Mouse (Mus musculus) limb, embryonic 12.5 days (tissue): ENCODE data around the gene Agbl5. TPM values are rescaled to one million over a fixed set of nuclear protein-coding genes. Genes with fewer than 3 reads are reported as not detected.

ENCODE experiments used
- ATAC-seq: fragments of 200-750 bp; cut with Nextera tagmentation; 2 replicates; pipeline ENCODE4 v1.8.0; 2017; ENCODE audit warnings: low read depth, moderate TSS enrichment; ENCODE audit not compliant: insufficient number of reproducible peaks, insufficient read depth, low FRiP score, low TSS enrichment
- H3K27ac ChIP-seq: fragments of 300-500 bp; sonication (generic); 2 replicates; pipeline ENCODE4 v1.5.1; 2016; ENCODE audit warnings: mild to moderate bottlenecking, moderate library complexity
- H3K27me3 ChIP-seq: fragments of 300-500 bp; sonication (generic); 2 replicates; pipeline ENCODE4 v1.6.1; 2016; ENCODE audit warnings: mild to moderate bottlenecking, moderate library complexity
- H3K36me3 ChIP-seq: fragments of 300-500 bp; sonication (generic); 2 replicates; pipeline ENCODE4 v1.6.1; 2016; ENCODE audit warnings: mild to moderate bottlenecking, moderate library complexity
- H3K4me1 ChIP-seq: fragments of 300-500 bp; sonication (generic); replicated peaks from 2 replicates; pipeline ENCODE4 v1.6.1; 2016
- H3K4me2 ChIP-seq: fragments of 300-500 bp; sonication (generic); 2 replicates; pipeline ENCODE4 v1.6.1; 2016; ENCODE audit warnings: mild to moderate bottlenecking, moderate library complexity
- H3K4me3 ChIP-seq: fragments of 300-500 bp; sonication (generic); replicated peaks from 2 replicates; pipeline ENCODE4 v1.5.1; 2016; ENCODE audit warnings: mild to moderate bottlenecking
- H3K9ac ChIP-seq: fragments of 300-500 bp; sonication (generic); replicated peaks from 2 replicates; pipeline ENCODE4 v1.6.1; 2016; ENCODE audit warnings: mild to moderate bottlenecking, moderate library complexity
- H3K9me3 ChIP-seq: fragments of 300-500 bp; sonication (generic); 2 replicates; pipeline ENCODE4 v1.6.1; 2016; ENCODE audit warnings: mild to moderate bottlenecking, moderate library complexity
- WGBS: fragments of 180-500 bp; shearing (Covaris S2); methylation state at CpG from one replicate; pipeline ENCODE4 v1.1.7; 2016; 5-methylcytosine and 5-hydroxymethylcytosine counted together
- polyA plus RNA-seq: library from polyadenylated mRNA; unstranded; fragments of >200 nt; fragmentation: Nextera tagmentation; extraction: Ambion mirVana; gene quantifications from 2 replicates; pipeline ENCODE4 v1.2.1, GENCODE M21; 2016

Gene Agbl5
- polyA plus RNA-seq, 1 experiment from 2014 or later = 35.8 TPM

DNA sequence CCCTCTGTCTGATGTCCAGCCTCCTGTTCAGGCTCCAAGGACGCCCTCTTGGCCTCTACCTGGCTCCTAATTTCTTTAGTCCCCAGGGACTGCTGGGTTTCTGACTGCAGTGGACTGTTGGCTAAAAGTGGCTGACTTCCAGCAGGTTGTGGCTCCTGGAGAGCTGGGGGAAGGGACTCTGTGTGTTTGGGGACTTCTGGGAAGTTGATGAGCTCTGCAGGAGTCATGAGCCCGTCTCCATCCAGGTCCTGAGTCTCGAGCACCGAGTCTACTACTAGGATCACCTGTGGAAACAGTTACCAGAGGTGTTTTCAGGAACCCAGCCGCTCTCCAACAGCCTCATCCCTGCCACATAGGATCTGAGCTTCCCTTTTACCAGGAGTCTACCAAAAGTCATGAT is 45.2 kb downstream of the Agbl5 start:
- peaks cover 3% of the 10 kb centered on the region; the same call in 1 of the 2 replicates for H3K4me1 ChIP-seq
- H3K27ac ChIP-seq = no peak overlapping the region
- H3K27me3 ChIP-seq = no peaks in the 10 kb centered on the region
- no peak overlapping the region for H3K4me2 ChIP-seq
- H3K9me3 ChIP-seq = no peaks in the 10 kb centered on the region
- no peak overlapping the region for H3K4me3 ChIP-seq
- no peak for ATAC-seq
- no peaks in the 10 kb centered on the region for H3K36me3 ChIP-seq
- WGBS = 68% methylated on average over 5 of the region's 5 CpGs
- H3K9ac ChIP-seq = no peak overlapping the region

DNA sequence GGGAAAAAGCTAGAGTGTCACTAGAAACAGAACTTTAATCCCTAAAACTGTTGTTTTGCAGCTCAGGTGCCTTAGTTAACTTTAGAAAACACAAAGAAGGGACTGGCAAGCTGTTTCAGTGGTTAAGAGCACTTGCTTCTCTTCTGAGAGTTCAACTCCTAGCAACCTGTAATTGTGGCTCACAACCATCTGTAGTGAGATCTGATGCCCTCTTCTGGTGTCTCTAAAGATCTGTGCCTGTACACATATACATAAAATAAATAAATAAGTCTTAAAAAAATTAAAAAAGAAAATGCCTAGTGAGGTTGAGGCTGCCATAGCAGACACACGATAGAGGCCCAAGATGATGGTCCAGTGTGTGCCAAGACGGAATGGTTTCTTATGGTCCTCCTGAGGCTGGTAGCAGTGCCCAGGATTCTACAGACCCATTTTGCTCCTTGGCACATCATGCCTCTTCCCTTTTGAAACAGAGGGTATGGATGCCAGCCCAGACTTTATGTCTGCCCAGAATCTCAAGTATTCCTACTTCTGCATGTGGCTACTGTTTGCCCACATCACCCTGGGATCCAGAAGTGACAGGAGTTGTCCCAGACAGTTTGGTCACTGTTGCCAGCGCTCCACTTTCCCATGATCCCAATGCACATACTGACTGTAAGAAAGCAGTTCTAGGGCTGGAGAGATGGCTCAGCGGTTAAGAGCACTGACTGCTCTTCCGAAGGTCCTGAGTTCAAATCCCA is 46.4 kb downstream of the Agbl5 start:
- no peak overlapping the region for H3K27ac ChIP-seq
- H3K36me3 ChIP-seq = no peaks in the 10 kb centered on the region
- peaks cover 3% of the 10 kb centered on the region; the same call in 1 of the 2 replicates for H3K4me1 ChIP-seq
- no peak for ATAC-seq
- no peak overlapping the region for H3K4me3 ChIP-seq
- no peak overlapping the region for H3K4me2 ChIP-seq
- 88% methylated on average over 5 of the region's 5 CpGs for WGBS
- no peak overlapping the region for H3K9ac ChIP-seq
- no peaks in the 10 kb centered on the region for H3K9me3 ChIP-seq
- no peaks in the 10 kb centered on the region for H3K27me3 ChIP-seq

DNA sequence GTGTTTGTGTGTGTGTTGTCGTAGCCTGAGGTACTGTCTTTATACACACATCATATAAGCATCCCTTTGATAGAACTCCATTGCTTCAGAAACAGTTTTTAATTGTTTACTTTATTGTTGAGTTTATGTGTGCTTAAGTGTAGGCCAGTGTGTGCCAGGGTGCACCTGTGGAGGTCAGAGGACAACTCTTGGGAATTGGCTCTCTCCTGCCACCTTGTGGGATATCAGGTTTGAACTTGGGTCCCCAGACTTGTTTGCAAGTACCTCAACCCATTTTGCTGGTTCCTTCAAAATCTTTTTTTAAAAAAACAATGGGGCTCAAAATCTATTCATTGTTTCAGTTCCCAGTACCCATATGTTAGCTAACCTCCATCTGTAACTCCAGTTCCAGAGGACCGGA is 54.5 kb downstream of the Agbl5 start:
- Histone ChIP-seq H3K36me3 (no peaks in the 10 kb centered on the region), H3K9me3 (no peaks in the 10 kb centered on the region), H3K27me3 (peaks cover 19% of the 10 kb centered on the region), H3K4me1 (0 out of 2 replicates have a peak, but pooled peaks cover 8% of the 10 kb centered on the region), H3K9ac (no peak overlapping the region), H3K4me3 (no peak overlapping the region), H3K4me2 (no peak overlapping the region), H3K27ac (no peak overlapping the region)
- no peak for ATAC-seq
- WGBS = 94% methylated on average over 2 of the region's 2 CpGs

DNA sequence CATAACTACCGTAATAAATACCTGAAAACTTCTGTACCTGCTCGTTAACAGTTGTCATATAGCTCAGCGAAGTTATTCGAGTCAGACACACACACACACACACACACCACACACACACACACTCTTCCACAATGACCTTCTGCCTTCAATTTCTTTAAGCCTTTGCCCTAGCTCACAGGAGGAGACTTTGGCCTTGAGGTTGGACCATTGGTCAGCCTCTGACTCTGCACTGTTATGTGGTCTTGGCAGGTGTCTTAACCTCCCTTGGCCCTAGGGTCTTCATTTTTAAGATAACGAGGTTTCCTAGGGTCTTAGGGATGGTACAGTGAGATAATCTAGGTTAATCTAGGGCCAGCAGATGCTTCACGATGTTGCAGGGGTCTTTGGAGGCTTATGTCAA is 55.9 kb downstream of the Agbl5 start:
- Histone ChIP-seq H3K9ac (no peak overlapping the region), H3K4me3 (no peak overlapping the region), H3K4me2 (no peak overlapping the region), H3K27ac (no peak overlapping the region), H3K4me1 (peaks cover 16% of the 10 kb centered on the region; the same call in 1 of the 2 replicates), H3K36me3 (no peaks in the 10 kb centered on the region), H3K27me3 (peaks cover 19% of the 10 kb centered on the region), H3K9me3 (no peaks in the 10 kb centered on the region)
- 81% methylated on average over 6 of the region's 6 CpGs for WGBS
- ATAC-seq = no peak

DNA sequence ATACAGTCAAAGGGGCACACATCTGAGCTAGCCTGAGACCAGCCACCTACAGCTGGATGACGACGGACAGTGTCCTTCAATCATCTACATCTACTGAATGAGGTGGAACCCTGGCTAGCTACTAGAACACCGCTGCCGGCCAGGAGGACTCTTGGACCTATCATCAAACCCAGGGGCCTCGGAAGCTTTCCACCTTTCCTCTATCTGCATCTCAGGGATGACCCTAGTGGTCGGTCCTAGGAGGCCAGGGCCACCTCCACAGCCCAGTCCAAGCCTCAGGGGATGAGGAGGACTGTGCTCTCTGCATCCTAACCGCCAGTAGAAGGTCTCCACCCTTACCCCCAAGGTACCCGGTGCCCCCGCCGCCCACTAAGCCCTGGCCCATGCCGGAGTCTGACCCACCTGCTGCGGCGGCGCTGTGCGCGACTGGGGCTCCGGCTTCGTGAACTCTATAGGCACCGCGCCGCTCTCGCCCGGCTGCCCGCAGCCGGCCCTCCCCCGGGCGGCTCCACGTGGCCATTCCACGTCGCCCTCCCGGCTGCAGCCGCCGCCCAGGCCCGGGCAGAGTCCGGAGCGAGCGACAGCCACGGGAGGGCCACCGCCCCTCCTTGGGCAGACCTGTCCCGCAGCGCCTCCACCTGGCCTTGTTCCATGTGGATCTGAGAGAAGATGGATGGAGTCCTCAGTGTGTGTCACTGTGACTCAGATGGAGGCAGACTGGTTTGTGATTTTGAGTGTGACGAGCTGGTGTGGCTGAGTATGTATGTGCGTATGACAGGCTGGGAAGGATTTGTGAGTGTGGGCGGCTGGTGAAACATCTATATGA is 56.7 kb downstream of the Agbl5 start, which contains the start of gene Cgref1:
Gene Cgref1, minus strand, starts transcription at position 636 of the 826 bp plus-strand sequence.
- no peak within 1 kb of the TSS for H3K27ac ChIP-seq
- ATAC-seq = no peak

DNA sequence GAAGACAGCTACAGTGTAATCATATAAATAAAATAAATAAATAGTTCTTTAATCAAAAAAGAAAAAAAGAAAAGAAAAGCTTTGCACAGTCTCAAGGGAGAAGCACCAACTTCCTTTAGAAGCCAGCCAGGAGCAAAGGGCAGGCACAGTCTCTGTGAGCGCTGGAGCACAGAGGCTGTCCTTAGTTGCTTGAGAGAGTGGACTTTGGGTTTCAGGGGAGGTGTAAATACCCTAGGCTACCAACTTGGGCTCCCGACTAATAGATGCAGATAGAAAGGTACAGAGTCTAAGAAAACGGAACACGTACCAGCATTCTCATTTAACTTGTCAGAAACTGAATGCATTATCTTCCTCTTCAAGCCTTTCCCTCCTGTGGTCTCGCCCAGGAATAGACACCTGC is 60.1 kb downstream of the Agbl5 start:
- Histone ChIP-seq H3K4me2 (no peak overlapping the region), H3K4me1 (peaks cover 23% of the 10 kb centered on the region), H3K36me3 (peaks cover 23% of the 10 kb centered on the region), H3K9me3 (no peaks in the 10 kb centered on the region), H3K27ac (no peak overlapping the region; the same call in 1 of the 2 replicates), H3K4me3 (no peak overlapping the region), H3K27me3 (peaks cover 19% of the 10 kb centered on the region), H3K9ac (no peak overlapping the region)
- no peak for ATAC-seq
- 75% methylated on average over 5 of the region's 5 CpGs for WGBS

More for the DNA sequence above, 56.7 kb downstream of the Agbl5 start, which contains the start of gene Cgref1:
- H3K4me1 ChIP-seq = peaks cover 19% of the 10 kb centered on the region
- H3K9ac ChIP-seq = peak within 1 kb of the TSS; percentile 71
- H3K4me3 ChIP-seq = peak within 1 kb of the TSS; percentile 52
- 6% methylated on average over 44 of the region's 44 CpGs for WGBS
- H3K36me3 ChIP-seq = no peaks in the 10 kb centered on the region
- no peaks in the 10 kb centered on the region for H3K9me3 ChIP-seq
- H3K27me3 ChIP-seq = peaks cover 19% of the 10 kb centered on the region
- H3K4me2 ChIP-seq = peak within 1 kb of the TSS; percentile 91

DNA sequence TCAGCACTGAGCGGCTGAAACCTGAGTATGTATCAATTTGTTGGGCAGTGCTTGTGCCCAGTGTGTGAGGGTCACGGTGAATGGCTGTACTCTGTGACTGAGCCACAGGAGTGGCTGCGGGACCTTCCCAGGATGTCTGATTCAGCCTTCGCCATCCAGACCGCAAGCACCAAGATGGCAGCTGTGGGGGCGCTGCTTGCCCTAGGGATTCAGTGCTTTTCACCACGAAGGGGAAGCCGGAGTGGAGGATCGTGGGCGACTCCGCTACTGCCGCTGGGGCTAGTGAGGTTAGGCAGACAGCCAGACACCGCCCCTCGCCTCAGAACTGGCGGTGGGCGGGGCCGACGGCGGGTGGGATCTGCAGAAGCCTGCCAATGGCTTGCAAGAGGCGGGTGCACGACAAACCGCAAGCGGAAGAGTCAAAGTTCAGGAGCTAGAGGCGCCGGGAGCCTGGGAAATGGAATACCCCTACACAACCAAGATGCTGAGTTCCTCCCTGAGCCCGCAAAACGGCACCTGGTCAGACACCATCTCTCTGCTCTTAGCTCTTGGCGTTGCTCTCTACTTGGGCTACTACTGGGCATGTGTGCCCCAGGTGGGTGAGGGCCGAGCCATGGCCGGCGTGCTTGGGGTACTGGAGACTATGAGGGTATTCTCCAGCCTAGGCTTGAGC is 61.3 kb downstream of the Agbl5 start:
- peak overlapping the region; percentile 84 for H3K4me2 ChIP-seq
- H3K27ac ChIP-seq = peak overlapping the region; percentile 79
- under 1% methylated on average over 29 of the region's 31 CpGs for WGBS
- H3K9ac ChIP-seq = peak overlapping the region; percentile 65
- peaks cover 35% of the 10 kb centered on the region for H3K36me3 ChIP-seq
- H3K27me3 ChIP-seq = peaks cover 14% of the 10 kb centered on the region
- peak overlapping the region; percentile 54 for H3K4me3 ChIP-seq
- no peaks in the 10 kb centered on the region for H3K9me3 ChIP-seq
- peaks cover 23% of the 10 kb centered on the region for H3K4me1 ChIP-seq
- ATAC-seq = peak; percentile 86

DNA sequence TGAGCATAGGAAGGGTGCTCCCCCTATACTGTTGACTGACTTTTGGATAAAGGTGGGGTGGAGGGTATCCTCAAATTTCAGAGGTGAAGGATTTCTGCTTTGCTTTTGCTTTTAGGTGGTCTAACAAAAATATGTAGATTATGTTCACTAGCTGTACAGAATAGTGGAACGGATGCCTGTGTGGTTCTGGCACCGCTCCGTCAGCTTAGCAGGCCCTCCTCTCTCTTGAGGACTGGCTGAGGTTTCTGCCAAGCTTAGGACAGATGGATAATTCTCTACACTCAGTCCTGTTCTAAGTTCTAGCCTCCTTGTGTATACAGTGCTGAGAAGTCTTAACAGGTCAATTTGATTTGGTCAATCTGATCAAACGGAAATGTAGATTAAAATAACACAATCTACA is 62.0 kb downstream of the Agbl5 start:
- 74% methylated on average over 4 of the region's 4 CpGs for WGBS
- Histone ChIP-seq H3K4me2 (peak overlapping the region; percentile 84), H3K27me3 (peaks cover 7% of the 10 kb centered on the region), H3K4me3 (peak overlapping the region; percentile 54), H3K4me1 (peaks cover 17% of the 10 kb centered on the region), H3K9me3 (no peaks in the 10 kb centered on the region), H3K36me3 (peaks cover 42% of the 10 kb centered on the region), H3K27ac (peak overlapping the region; percentile 79; the same call in 1 of the 2 replicates), H3K9ac (peak overlapping the region; percentile 65; the same call in 1 of the 2 replicates)
- ATAC-seq = no peak

DNA sequence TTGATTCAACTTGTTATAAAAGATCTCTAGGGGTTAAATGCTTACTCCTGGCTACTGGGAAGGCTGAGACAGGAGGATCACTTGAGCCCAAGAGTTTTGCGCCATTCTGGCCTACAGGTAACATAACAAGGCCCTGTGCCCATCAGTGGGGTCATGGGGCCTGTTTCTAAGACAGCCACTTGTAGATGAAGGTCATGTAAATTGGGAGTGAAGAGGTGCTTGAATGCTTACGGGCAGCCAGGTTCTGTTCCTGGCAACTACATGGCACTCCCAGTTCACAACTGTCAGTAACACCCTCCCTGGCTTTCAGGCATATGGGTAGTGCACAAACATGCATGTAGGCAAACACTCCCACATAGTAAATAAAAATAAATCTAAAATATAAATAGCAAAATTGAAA is 62.4 kb downstream of the Agbl5 start:
- H3K27ac ChIP-seq = no peak overlapping the region
- H3K4me2 ChIP-seq = peak overlapping the region; percentile 84
- ATAC-seq = no peak
- peaks cover 15% of the 10 kb centered on the region for H3K4me1 ChIP-seq
- WGBS = 84% methylated on average over 2 of the region's 2 CpGs
- peaks cover 3% of the 10 kb centered on the region; the same call in 1 of the 2 replicates for H3K27me3 ChIP-seq
- H3K36me3 ChIP-seq = peaks cover 46% of the 10 kb centered on the region
- H3K9ac ChIP-seq = no peak overlapping the region
- no peaks in the 10 kb centered on the region for H3K9me3 ChIP-seq
- H3K4me3 ChIP-seq = no peak overlapping the region

DNA sequence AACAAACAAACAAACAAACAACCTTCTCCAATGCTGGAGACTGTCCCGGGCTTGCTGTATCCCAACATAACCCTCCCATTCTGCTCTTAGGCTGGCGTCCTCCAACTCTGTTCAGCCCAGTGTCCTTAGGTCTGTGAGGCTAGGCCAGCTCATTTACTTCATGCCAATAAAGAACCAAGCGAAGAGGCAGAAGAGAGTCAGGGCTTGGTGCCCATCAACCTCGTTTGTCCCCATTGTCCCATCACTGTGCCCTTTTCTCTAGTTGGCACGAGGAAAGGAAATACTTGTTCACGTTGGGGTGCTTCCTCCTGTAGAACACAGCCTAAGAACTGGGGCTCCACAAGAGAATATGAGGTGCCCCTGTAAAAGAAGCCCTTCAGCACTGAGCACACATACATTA is 63.2 kb downstream of the Agbl5 start:
- no peak overlapping the region for H3K27ac ChIP-seq
- peaks cover 15% of the 10 kb centered on the region for H3K4me1 ChIP-seq
- H3K4me3 ChIP-seq = no peak overlapping the region
- H3K4me2 ChIP-seq = no peak overlapping the region
- 90% methylated on average over 6 of the region's 6 CpGs for WGBS
- ATAC-seq = no peak
- H3K36me3 ChIP-seq = peaks cover 49% of the 10 kb centered on the region
- no peaks in the 10 kb centered on the region; the same call in 1 of the 2 replicates for H3K27me3 ChIP-seq
- no peak overlapping the region for H3K9ac ChIP-seq
- no peaks in the 10 kb centered on the region for H3K9me3 ChIP-seq

DNA sequence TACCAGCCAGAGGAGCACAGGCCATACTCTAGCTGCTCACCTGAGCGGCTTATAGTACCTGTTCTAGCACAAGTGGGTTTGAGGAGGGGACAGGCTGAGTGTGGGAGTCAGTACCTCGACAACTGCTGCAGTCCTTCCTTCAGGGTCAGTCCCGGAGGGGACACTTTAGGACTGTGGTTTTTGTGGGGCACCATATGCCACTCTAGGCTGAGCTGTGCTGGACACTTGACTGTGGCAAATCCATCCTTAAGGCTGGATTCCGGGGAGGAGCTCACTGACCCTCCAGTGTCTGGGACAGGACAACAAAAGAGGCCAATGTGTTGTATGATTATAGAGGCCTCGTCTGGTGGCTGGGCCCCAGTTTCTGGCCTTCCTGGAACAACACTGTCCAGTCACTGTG is 64.1 kb downstream of the Agbl5 start:
- Histone ChIP-seq H3K4me3 (no peak overlapping the region), H3K4me2 (no peak overlapping the region), H3K36me3 (peaks cover 54% of the 10 kb centered on the region), H3K27me3 (no peaks in the 10 kb centered on the region; the same call in 1 of the 2 replicates), H3K9me3 (no peaks in the 10 kb centered on the region), H3K9ac (no peak overlapping the region), H3K27ac (no peak overlapping the region), H3K4me1 (peaks cover 18% of the 10 kb centered on the region)
- ATAC-seq = no peak
- 88% methylated on average over 5 of the region's 5 CpGs for WGBS
